ENCODE assay signal across 9 mouse cellular contexts in genomic region chr11:78159096-78159495, GRCm38 (mm10). TPM values are rescaled to one million over a fixed set of nuclear protein-coding genes. Genes with fewer than 3 reads are reported as not detected.
DNase-seq lines count a peak whose midpoint lies in the region; ATAC-seq and TF ChIP-seq lines count a peak whose summit lies in the region.
"Had no signal": no experiment of that assay in that cellular context is flagged by ENCODE, and none has a peak within 500 bp of the region (broad histone marks: within the 10 kb centered on the region; RNA-seq: fewer than 3 reads in every experiment).

No protein-coding gene starts in this region.

- H3K4me1 ChIP-seq in G1E (ENCODE audit: insufficient read depth, low read depth, low read length): peaks cover 76% of the 10 kb centered on the region
- H3K4me1 ChIP-seq in forebrain, embryonic 16.5 days (replicated peaks; ENCODE audit: control insufficient read depth, insufficient read depth, low read length): peaks cover 33% of the 10 kb centered on the region
- peaks cover 45% of the 10 kb centered on the region for H3K4me1 ChIP-seq in hindbrain, embryonic 10.5 days (replicated peaks)
- H3K4me1 ChIP-seq in lung, postnatal 0 days (ENCODE audit: insufficient read depth, low read depth, low read length): peaks cover 14% of the 10 kb centered on the region; the same call in 1 of the 2 replicates

- 28% methylated on average over 2 of the region's 2 CpGs for WGBS in forebrain, embryonic 16.5 days
- WGBS in hindbrain, embryonic 10.5 days: 32% methylated on average over 2 of the region's 2 CpGs
- 12% methylated on average over 2 of the region's 2 CpGs for WGBS in lung, postnatal 0 days

- H3K27me3 ChIP-seq in G1E (ENCODE audit: insufficient read depth, low read length): no peaks in the 10 kb centered on the region
- no peaks in the 10 kb centered on the region for H3K27me3 ChIP-seq in forebrain, embryonic 16.5 days (replicated peaks; ENCODE audit: control insufficient read depth, insufficient read depth, low read length)
- H3K27me3 ChIP-seq in hindbrain, embryonic 10.5 days (ENCODE audit: insufficient read depth, poor library complexity, severe bottlenecking): no peaks in the 10 kb centered on the region
- H3K27me3 ChIP-seq in lung, postnatal 0 days (replicated peaks; ENCODE audit: insufficient read depth, low read length): no peaks in the 10 kb centered on the region
- H3K27me3 ChIP-seq: heart, embryonic 13.5 days had no signal

- TF ChIP-seq CTCF in G1E (IDR thresholded peaks at IDR 0.05; ENCODE audit: low read depth, low read length): peak; percentile 99
- peak; percentile 99; the same call in 1 of the 2 replicates for TF ChIP-seq CTCF in layer of hippocampus, adult 2 months (conservative IDR thresholded peaks at IDR 0.05)
- peak; percentile 99 for TF ChIP-seq CTCF in lung, postnatal 0 days (IDR thresholded peaks at IDR 0.05)

- ATAC-seq in G1E (ENCODE audit: extremely low read depth, insufficient number of reproducible peaks, low FRiP score, poor library complexity, severe bottlenecking): peak; percentile 60; the same call in 1 of the 2 replicates
- peak; percentile 39 for ATAC-seq in forebrain, embryonic 16.5 days
- ATAC-seq in lung, postnatal 0 days: peak; percentile 68

- no peak for TF ChIP-seq EP300 in lung, postnatal 0 days (IDR thresholded peaks at IDR 0.05)

- H3K27ac ChIP-seq in forebrain, embryonic 16.5 days (ENCODE audit: low read length): no peak overlapping the region
- H3K27ac ChIP-seq in hindbrain, embryonic 10.5 days: no peak overlapping the region
- no peak overlapping the region for H3K27ac ChIP-seq in layer of hippocampus, adult 2 months
- no peak overlapping the region for H3K27ac ChIP-seq in lung, postnatal 0 days (ENCODE audit: low read length)

- no peak overlapping the region for H3K9ac ChIP-seq in forebrain, embryonic 16.5 days (replicated peaks; ENCODE audit: low read depth, low read length)
- no peak overlapping the region for H3K9ac ChIP-seq in lung, postnatal 0 days (replicated peaks; ENCODE audit: low read depth)

- DNase-seq in G1E (ENCODE audit: low spot score): peak; percentile 65
- peak; percentile 76 for DNase-seq in cerebellum, adult 11 months
- DNase-seq in hindbrain, embryonic 10.5 days (ENCODE audit: low spot score): peak; percentile 75
- DNase-seq in layer of hippocampus, adult 2 months (ENCODE audit: low spot score in 2 of 2): peak; percentile 81 to 84
- peak; percentile 94 for DNase-seq in lung, postnatal 0 days (ENCODE audit: low spot score)
- peak; percentile 75 for DNase-seq in ovary, postnatal 14 days (ENCODE audit: low spot score)
- peak; percentile 86 for DNase-seq in thymus, postnatal 25 days

- peaks cover 99% of the 10 kb centered on the region for H3K36me3 ChIP-seq in G1E (replicated peaks)
- H3K36me3 ChIP-seq in forebrain, embryonic 16.5 days (ENCODE audit: control insufficient read depth, insufficient read depth): peaks cover 39% of the 10 kb centered on the region
- peaks cover 96% of the 10 kb centered on the region for H3K36me3 ChIP-seq in hindbrain, embryonic 10.5 days
- 0 out of 2 replicates have a peak, but pooled peaks cover 4% of the 10 kb centered on the region for H3K36me3 ChIP-seq in lung, postnatal 0 days (ENCODE audit: insufficient read depth, low read length)

- no peaks in the 10 kb centered on the region for H3K9me3 ChIP-seq in G1E (replicated peaks)
- no peaks in the 10 kb centered on the region for H3K9me3 ChIP-seq in forebrain, embryonic 16.5 days (ENCODE audit: control insufficient read depth, low read length)
- no peaks in the 10 kb centered on the region for H3K9me3 ChIP-seq in hindbrain, embryonic 10.5 days
- H3K9me3 ChIP-seq in lung, postnatal 0 days (ENCODE audit: low read length): no peaks in the 10 kb centered on the region
- H3K9me3 ChIP-seq: heart, embryonic 13.5 days had no signal

- no peak overlapping the region for H3K4me2 ChIP-seq in forebrain, embryonic 16.5 days (ENCODE audit: low read length)
- no peak overlapping the region for H3K4me2 ChIP-seq in lung, postnatal 0 days (replicated peaks; ENCODE audit: low read depth, low read length)
- H3K4me2 ChIP-seq: heart, embryonic 13.5 days had no signal

- no peak overlapping the region for H3K4me3 ChIP-seq in G1E (ENCODE audit: low read depth, low read length)
- no peak overlapping the region for H3K4me3 ChIP-seq in forebrain, embryonic 16.5 days (replicated peaks; ENCODE audit: low read length)
- H3K4me3 ChIP-seq in hindbrain, embryonic 10.5 days: peak overlapping the region; percentile 12; the same call in 1 of the 2 replicates
- H3K4me3 ChIP-seq in layer of hippocampus, adult 2 months: no peak overlapping the region
- H3K4me3 ChIP-seq in lung, postnatal 0 days (ENCODE audit: low read depth, low read length): no peak overlapping the region
- H3K4me3 ChIP-seq: heart, embryonic 13.5 days had no signal

RNA-seq across cellular contexts. Expression of gene Traf4, which starts 6.3 kb away (rescaled TPM):
- total RNA-seq in G1E (2014; fragmentation: Nextera tagmentation): 26.2 and 42.8 TPM in 2 replicates
- total RNA-seq in G1E (2017): 7.0 and 9.2 TPM in 2 replicates
- polyA plus RNA-seq in G1E (2012): 53.0 and 74.4 TPM in 2 replicates
- polyA plus RNA-seq in forebrain, embryonic 16.5 days (2015; fragmentation: Nextera tagmentation; extraction: Ambion mirVana): 122 and 124 TPM in 2 replicates
- polyA plus RNA-seq in hindbrain, embryonic 10.5 days (2016; fragmentation: Nextera tagmentation; extraction: Ambion mirVana): 124 and 163 TPM in 2 replicates
- 10 to 100 TPM; 11.1 to 13.3 TPM for total RNA-seq in layer of hippocampus, adult 2 months (2021)
- polyA plus RNA-seq in lung, postnatal 0 days (2015; fragmentation: Nextera tagmentation; extraction: Ambion mirVana): 33.0 and 33.9 TPM in 2 replicates

RNA-seq across cellular contexts. Expression of gene Nek8, which starts 17.4 kb away (rescaled TPM):
- total RNA-seq in G1E (2014; fragmentation: Nextera tagmentation) (7.8 and 14.8 TPM in 2 replicates), G1E (2017) (7.8 and 9.9 TPM in 2 replicates)
- 7.3 and 8.5 TPM in 2 replicates for polyA plus RNA-seq in G1E (2012)
- polyA plus RNA-seq in forebrain, embryonic 16.5 days (2015; fragmentation: Nextera tagmentation; extraction: Ambion mirVana): 5.1 and 6.0 TPM in 2 replicates
- 11.3 and 12.1 TPM in 2 replicates for polyA plus RNA-seq in hindbrain, embryonic 10.5 days (2016; fragmentation: Nextera tagmentation; extraction: Ambion mirVana)
- 1 to 10 TPM; 2.6 to 3.3 TPM for total RNA-seq in layer of hippocampus, adult 2 months (2021)
- polyA plus RNA-seq in lung, postnatal 0 days (2015; fragmentation: Nextera tagmentation; extraction: Ambion mirVana): 11.7 and 14.4 TPM in 2 replicates

RNA-seq across cellular contexts. Expression of gene Tlcd1, which starts 17.4 kb away (rescaled TPM):
- total RNA-seq in G1E (2014; fragmentation: Nextera tagmentation) (14.7 and 15.5 TPM in 2 replicates), G1E (2017) (6.7 TPM in 2 replicates)
- 47.8 and 59.3 TPM in 2 replicates for polyA plus RNA-seq in G1E (2012)
- polyA plus RNA-seq in forebrain, embryonic 16.5 days (2015; fragmentation: Nextera tagmentation; extraction: Ambion mirVana): 5.4 and 6.5 TPM in 2 replicates
- polyA plus RNA-seq in hindbrain, embryonic 10.5 days (2016; fragmentation: Nextera tagmentation; extraction: Ambion mirVana): 7.0 and 8.9 TPM in 2 replicates
- 10 to 100 TPM; 21.1 to 24.3 TPM for total RNA-seq in layer of hippocampus, adult 2 months (2021)
- polyA plus RNA-seq in lung, postnatal 0 days (2015; fragmentation: Nextera tagmentation; extraction: Ambion mirVana): 18.2 and 20.0 TPM in 2 replicates

RNA-seq across cellular contexts. Expression of gene Rpl23a, which starts 24.3 kb away (rescaled TPM):
- total RNA-seq in G1E (2014; fragmentation: Nextera tagmentation): 1,467 and 1,695 TPM in 2 replicates
- total RNA-seq in G1E (2017): 2,502 and 2,557 TPM in 2 replicates
- polyA plus RNA-seq in G1E (2012): 844 and 2,130 TPM in 2 replicates
- 758 and 831 TPM in 2 replicates for polyA plus RNA-seq in forebrain, embryonic 16.5 days (2015; fragmentation: Nextera tagmentation; extraction: Ambion mirVana)
- 1,007 and 1,099 TPM in 2 replicates for polyA plus RNA-seq in hindbrain, embryonic 10.5 days (2016; fragmentation: Nextera tagmentation; extraction: Ambion mirVana)
- 100 to 1,000 TPM; 747 to 755 TPM for total RNA-seq in layer of hippocampus, adult 2 months (2021)
- polyA plus RNA-seq in lung, postnatal 0 days (2015; fragmentation: Nextera tagmentation; extraction: Ambion mirVana): 991 and 1,079 TPM in 2 replicates

RNA-seq across cellular contexts. Expression of gene Rab34, which starts 29.1 kb away (rescaled TPM):
- total RNA-seq in G1E (2014; fragmentation: Nextera tagmentation): 0.60 TPM in 1 of 2 replicates, not detected in the other
- total RNA-seq in G1E (2017): not detected in 2 replicates
- polyA plus RNA-seq in G1E (2012): 0.52 and 0.95 TPM in 2 replicates
- 53.9 and 56.9 TPM in 2 replicates for polyA plus RNA-seq in forebrain, embryonic 16.5 days (2015; fragmentation: Nextera tagmentation; extraction: Ambion mirVana)
- 71.8 and 80.5 TPM in 2 replicates for polyA plus RNA-seq in hindbrain, embryonic 10.5 days (2016; fragmentation: Nextera tagmentation; extraction: Ambion mirVana)
- total RNA-seq in layer of hippocampus, adult 2 months (2021): 10 to 100 TPM; 33.3 TPM
- 103 and 104 TPM in 2 replicates for polyA plus RNA-seq in lung, postnatal 0 days (2015; fragmentation: Nextera tagmentation; extraction: Ambion mirVana)
